Mouse (Mus musculus) stomach, embryonic 16.5 days (tissue): ENCODE results near the gene Syn1. TPM values are rescaled to one million over a fixed set of nuclear protein-coding genes. Genes with fewer than 3 reads are reported as not detected.

ENCODE experiments used
- ATAC-seq: fragments of 200-750 bp; cut with Nextera tagmentation; 2 replicates; pipeline ENCODE4 v1.8.0; 2017; ENCODE audit warnings: moderate number of reproducible peaks, moderate TSS enrichment; ENCODE audit not compliant: insufficient read depth, low FRiP score
- H3K27ac ChIP-seq: fragments of 300-500 bp; sonication (generic); 2 replicates; pipeline ENCODE4 v1.5.1; 2014; ENCODE audit warnings: low read length
- H3K27me3 ChIP-seq: fragments of 300-500 bp; sonication (generic); 2 replicates; pipeline ENCODE4 v1.6.1; 2014; ENCODE audit warnings: low read length, control low read depth, mixed read lengths; ENCODE audit not compliant: control insufficient read depth, insufficient read depth
- H3K36me3 ChIP-seq: fragments of 300-500 bp; sonication (generic); 2 replicates; pipeline ENCODE4 v1.6.1; 2014; ENCODE audit warnings: low read length; ENCODE audit not compliant: control insufficient read depth, insufficient read depth
- H3K4me1 ChIP-seq: fragments of 300-500 bp; sonication (generic); 2 replicates; pipeline ENCODE4 v1.6.1; 2014; ENCODE audit warnings: low read length, control low read depth, mixed read lengths; ENCODE audit not compliant: control insufficient read depth, insufficient read depth
- H3K4me2 ChIP-seq: fragments of 300-500 bp; sonication (generic); 2 replicates; pipeline ENCODE4 v1.6.1; 2014; ENCODE audit warnings: low read depth, low read length, mixed read lengths
- H3K4me3 ChIP-seq: fragments of 300-500 bp; sonication (generic); replicated peaks from 2 replicates; pipeline ENCODE4 v1.5.1; 2014; ENCODE audit warnings: mild to moderate bottlenecking, low read length
- H3K9ac ChIP-seq: fragments of 300-500 bp; sonication (generic); 2 replicates; pipeline ENCODE4 v1.6.1; 2014; ENCODE audit warnings: low read length
- H3K9me3 ChIP-seq: fragments of 300-500 bp; sonication (generic); replicated peaks from 2 replicates; pipeline ENCODE4 v1.6.1; 2016; ENCODE audit warnings: low read length, control low read depth; ENCODE audit not compliant: control insufficient read depth
- WGBS: fragments of 180-500 bp; shearing (Covaris S2); extraction: QIAGEN DNeasy Blood & Tissue Kit; methylation state at CpG from one replicate; pipeline ENCODE4 v1.1.7; 2014; 5-methylcytosine and 5-hydroxymethylcytosine counted together
- polyA plus RNA-seq: library from polyadenylated mRNA; unstranded; fragments of >200 nt; fragmentation: Nextera tagmentation; extraction: Ambion mirVana; gene quantifications from 2 replicates; pipeline ENCODE4 v1.2.1, GENCODE M21; 2015

The Syn1 gene
- polyA plus RNA-seq, 1 experiment from 2014 or later: 1.1 TPM

DNA sequence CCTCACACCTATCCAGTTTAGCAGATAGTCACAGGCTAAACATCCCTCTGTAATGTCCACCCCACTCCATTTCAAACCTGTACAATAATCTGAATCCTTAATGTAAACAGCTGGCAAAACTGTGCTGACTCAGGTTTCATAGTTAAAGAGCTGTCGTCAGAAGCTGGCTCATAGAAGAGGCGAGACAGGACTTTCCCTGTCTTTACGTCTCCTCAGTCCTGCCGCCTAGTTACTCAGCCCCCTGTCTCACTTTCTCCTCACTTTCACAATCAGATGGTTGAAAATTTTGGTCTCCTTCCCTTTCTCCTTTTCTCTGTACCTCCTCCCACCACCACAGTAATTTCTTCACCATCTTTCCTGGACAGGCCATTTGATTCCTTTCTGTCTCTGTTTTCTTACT is 52.7 kb downstream of the Syn1 start:
- H3K4me2 ChIP-seq: no peak overlapping the region
- H3K9me3 ChIP-seq: no peaks in the 10 kb centered on the region; the same call in 1 of the 2 replicates
- no peak for ATAC-seq
- no peaks in the 10 kb centered on the region for H3K27me3 ChIP-seq
- WGBS: 34% methylated on average over 4 of the region's 4 CpGs
- H3K4me1 ChIP-seq: no peaks in the 10 kb centered on the region
- H3K27ac ChIP-seq: no peak overlapping the region
- no peak overlapping the region for H3K9ac ChIP-seq
- H3K36me3 ChIP-seq: no peaks in the 10 kb centered on the region
- no peak overlapping the region for H3K4me3 ChIP-seq

DNA sequence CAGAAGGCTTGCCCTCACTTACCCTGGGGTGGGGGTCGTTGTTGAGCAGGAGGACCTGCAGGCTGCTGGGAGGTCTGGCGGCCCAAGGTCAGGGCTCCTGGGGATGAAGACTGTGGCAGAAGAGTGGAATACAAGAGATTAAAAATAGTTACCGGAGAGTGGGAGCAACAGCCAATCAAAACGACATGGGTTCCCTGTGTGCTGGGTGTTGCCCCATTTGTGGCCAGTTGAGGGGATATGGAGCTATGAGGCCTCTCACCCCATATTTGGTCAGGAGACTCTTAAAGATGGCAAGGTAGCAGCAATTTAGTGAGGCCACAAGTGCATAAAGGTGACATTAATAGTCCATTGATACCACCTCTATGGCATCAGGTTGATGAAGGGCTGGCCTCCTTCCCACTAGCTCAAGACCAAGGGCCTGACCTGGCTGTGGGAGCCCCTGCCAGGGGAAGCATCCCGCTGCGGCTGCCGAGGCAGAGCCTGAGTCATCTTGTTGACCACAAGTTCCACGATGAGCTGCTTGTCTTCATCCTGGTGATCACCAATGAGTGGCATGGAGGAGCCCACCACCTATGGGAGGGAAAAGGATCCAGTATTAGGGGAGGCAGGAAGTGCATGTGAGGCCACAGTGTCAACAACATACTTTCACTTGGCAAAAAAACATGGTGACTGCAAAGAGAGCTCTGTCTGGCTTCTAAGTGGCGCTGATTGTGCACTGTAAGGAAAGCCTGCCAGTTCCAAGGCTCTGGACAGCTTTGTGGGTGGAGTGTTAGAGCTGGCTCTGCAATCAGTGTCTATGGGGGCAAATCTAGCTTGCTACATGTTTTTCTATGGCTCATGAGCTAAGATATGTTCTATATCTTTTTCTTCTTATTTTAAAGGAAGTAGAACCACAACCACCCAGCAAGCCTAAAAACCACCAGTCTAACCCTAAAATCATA is 57.4 kb downstream of the Syn1 start:
- H3K27me3 ChIP-seq: no peaks in the 10 kb centered on the region
- H3K4me2 ChIP-seq: no peak overlapping the region
- no peaks in the 10 kb centered on the region for H3K36me3 ChIP-seq
- H3K9ac ChIP-seq: no peak overlapping the region
- 78% methylated on average over 9 of the region's 9 CpGs for WGBS
- no peak for ATAC-seq
- H3K9me3 ChIP-seq: no peaks in the 10 kb centered on the region; the same call in 1 of the 2 replicates
- H3K27ac ChIP-seq: no peak overlapping the region
- H3K4me1 ChIP-seq: peaks cover 3% of the 10 kb centered on the region; the same call in 1 of the 2 replicates
- no peak overlapping the region for H3K4me3 ChIP-seq

DNA sequence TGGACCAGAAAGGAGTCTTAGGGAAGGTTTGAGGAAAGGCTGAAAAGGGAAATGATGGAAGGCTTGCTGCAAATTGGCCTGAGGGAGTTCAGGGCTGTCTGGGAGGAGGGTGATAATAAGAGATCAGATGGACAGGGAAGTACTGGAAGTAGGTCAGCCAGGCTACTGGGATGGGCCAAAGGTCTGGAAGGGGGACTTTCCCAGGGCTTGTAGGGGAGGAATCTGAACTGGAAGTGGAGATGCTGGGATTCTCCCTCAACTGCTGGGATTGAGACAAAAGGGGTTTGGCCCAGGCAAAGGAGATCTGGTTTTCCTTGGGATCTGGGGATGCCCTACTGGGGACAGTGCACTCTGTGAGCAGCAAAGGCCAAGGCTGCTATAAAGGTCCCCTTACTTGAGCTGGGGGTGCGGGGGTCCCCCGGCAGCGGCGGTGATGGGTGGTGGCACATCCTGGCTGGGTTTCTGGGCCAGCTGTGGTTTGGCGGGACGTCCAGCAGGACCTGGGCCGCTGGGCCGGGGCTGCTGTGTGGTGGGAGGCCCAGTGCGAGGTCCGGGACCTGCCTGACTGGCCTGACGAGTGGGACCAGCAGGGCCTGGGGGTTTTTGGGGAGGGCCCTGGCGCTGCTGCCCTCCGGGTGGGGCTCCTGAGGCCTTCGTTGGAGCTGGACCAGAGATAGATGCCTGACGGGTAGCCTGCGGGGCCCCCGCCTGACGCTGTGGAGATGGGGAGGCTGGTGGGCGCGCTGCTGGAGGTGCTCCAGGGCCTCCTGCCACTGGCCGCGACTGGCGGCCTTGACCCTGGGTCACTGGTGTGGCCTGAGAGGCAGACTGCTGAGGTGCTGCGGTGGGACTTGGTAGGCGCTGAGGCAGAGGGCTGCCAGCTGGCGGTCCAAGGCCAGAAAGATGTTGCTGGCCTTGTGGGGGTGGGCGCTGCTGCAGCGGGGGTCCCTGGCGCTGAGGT is 58.4 kb downstream of the Syn1 start:
- Histone ChIP-seq H3K9ac (no peak overlapping the region), H3K27me3 (no peaks in the 10 kb centered on the region), H3K9me3 (no peaks in the 10 kb centered on the region; the same call in 1 of the 2 replicates), H3K4me2 (peak overlapping the region; percentile 19; the same call in 1 of the 2 replicates), H3K27ac (no peak overlapping the region), H3K4me3 (no peak overlapping the region), H3K4me1 (peaks cover 3% of the 10 kb centered on the region; the same call in 1 of the 2 replicates), H3K36me3 (peaks cover 6% of the 10 kb centered on the region; the same call in 1 of the 2 replicates)
- WGBS: 26% methylated on average over 23 of the region's 29 CpGs
- ATAC-seq: no peak; the same call in none of the 2 replicates

DNA sequence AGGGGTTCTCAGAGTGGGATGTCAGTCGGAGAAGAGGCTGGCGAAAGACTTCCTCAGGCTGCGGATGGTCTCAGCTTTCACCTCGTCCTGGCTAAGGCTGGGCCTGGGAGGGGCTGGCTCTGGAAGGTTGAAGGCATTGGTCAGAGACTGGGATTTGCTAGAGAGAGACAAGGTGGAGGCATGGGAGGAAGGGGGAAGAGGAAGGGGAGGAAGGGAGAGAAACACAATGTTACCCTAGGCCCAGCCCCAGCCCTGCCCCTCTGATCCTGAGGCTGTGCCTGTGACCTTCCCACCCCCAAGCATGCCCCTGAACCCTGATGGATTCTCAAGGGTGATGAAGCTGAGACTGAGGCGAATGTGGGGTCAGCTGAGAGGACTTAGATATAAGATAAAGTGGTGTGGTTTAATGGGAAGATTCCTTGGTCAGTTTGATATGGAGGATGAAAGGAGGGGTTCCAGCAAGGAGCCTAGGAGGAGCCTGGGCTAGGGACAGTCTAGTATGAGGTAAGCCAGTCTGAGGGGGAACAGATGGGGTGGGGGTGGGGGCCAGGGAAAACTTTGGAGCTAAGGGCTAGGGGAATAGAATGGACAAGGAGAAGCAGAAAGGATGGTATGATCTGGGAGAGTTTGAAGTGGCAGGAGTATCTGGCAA is 59.2 kb downstream of the Syn1 start:
- no peak for ATAC-seq
- no peak overlapping the region for H3K4me3 ChIP-seq
- peaks cover 3% of the 10 kb centered on the region; the same call in 1 of the 2 replicates for H3K4me1 ChIP-seq
- H3K9me3 ChIP-seq: no peaks in the 10 kb centered on the region; the same call in 1 of the 2 replicates
- peaks cover 6% of the 10 kb centered on the region; the same call in 1 of the 2 replicates for H3K36me3 ChIP-seq
- H3K9ac ChIP-seq: no peak overlapping the region
- WGBS: 48% methylated on average over 5 of the region's 5 CpGs
- no peak overlapping the region for H3K27ac ChIP-seq
- no peaks in the 10 kb centered on the region for H3K27me3 ChIP-seq
- no peak overlapping the region for H3K4me2 ChIP-seq

DNA sequence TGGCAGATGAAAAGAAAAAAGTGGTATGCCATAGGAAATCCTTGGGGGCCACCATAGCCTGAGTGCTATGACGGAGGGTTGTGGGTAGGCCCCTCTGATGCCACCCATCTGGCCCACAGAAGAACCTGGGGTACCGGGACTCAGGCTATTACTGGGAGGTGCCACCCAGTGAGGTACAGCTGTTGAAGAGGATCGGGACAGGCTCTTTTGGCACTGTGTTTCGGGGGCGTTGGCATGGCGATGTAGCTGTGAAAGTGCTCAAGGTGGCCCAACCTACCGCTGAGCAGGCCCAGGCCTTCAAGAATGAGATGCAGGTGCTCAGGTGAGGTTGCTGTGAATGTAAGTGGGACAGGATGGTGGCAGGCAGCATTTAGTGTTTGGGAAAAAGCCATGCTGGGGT is 67.0 kb downstream of the Syn1 start:
- no peak overlapping the region for H3K9ac ChIP-seq
- H3K36me3 ChIP-seq: peaks cover 6% of the 10 kb centered on the region; the same call in 1 of the 2 replicates
- no peaks in the 10 kb centered on the region for H3K9me3 ChIP-seq
- H3K4me3 ChIP-seq: no peak overlapping the region
- H3K27ac ChIP-seq: no peak overlapping the region
- ATAC-seq: no peak
- 92% methylated on average over 7 of the region's 7 CpGs for WGBS
- H3K4me1 ChIP-seq: no peaks in the 10 kb centered on the region
- H3K27me3 ChIP-seq: no peaks in the 10 kb centered on the region
- no peak overlapping the region for H3K4me2 ChIP-seq

DNA sequence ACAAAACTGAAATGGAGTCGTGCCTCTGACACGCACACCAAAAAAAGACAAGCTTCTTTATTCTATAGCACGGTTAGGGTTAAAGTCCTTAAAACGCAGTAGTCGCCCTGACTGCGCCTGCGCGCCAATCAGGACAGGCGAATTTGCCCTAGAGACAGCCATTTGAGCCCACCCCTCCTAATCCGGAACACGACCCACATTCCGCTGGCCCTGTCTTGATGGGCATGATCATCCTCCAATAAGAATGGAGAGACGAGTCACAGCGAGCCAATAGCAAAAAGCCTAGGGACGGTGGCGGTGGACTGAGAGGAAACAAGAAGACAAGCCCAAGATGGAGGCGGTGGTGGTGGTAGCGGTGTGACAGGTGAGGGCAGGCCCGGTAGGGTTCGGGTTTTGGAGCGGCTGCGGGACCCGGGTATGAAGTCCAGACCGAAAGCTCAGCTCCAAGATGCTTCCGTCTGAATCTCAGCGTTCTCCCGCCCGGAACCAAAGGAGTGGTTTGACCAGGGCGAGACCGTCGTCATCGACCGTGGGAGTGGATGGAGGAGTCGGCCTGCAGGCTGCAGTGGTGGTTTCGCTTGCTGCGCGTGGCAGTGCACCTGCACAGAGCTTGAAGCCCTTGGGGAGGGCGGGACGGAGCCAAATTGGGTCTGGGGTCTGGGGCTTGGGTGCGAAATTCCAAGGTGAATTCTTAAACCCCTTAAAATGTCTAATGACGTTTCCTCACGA is 72.4 kb downstream of the Syn1 start:
- H3K27me3 ChIP-seq: no peaks in the 10 kb centered on the region
- peak overlapping the region; percentile 51 for H3K27ac ChIP-seq
- H3K9ac ChIP-seq: peak overlapping the region; percentile 71
- H3K4me2 ChIP-seq: peak overlapping the region; percentile 65
- H3K36me3 ChIP-seq: no peaks in the 10 kb centered on the region
- H3K9me3 ChIP-seq: no peaks in the 10 kb centered on the region
- 14% methylated on average over 42 of the region's 42 CpGs for WGBS
- peak overlapping the region; percentile 68 for H3K4me3 ChIP-seq
- no peaks in the 10 kb centered on the region for H3K4me1 ChIP-seq
- peak; percentile 98 for ATAC-seq

DNA sequence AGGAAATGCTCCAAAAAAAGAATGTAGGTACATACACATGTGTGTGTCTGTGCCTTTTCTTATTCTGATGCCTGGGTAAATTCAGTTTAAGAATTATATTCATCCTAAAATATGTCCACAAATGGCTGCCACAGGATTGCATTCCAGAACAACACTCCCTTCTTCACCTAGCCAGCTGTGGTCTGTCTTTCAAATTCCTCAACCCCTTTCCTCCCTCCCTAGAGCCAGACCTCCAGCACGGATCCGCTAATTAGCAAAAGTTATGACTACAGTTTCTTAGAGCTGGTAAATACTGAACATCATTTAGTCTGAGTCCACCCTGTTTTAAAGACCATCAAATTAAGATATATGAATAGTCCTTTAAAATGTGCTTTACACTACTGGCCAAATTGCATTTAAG is 73.0 kb downstream of the Syn1 start:
- peak overlapping the region; percentile 40; the same call in 1 of the 2 replicates for H3K4me2 ChIP-seq
- peak; percentile 14; the same call in 1 of the 2 replicates for ATAC-seq
- no peaks in the 10 kb centered on the region for H3K36me3 ChIP-seq
- H3K4me1 ChIP-seq: no peaks in the 10 kb centered on the region
- 14% methylated on average over 2 of the region's 2 CpGs for WGBS
- H3K27me3 ChIP-seq: no peaks in the 10 kb centered on the region
- no peaks in the 10 kb centered on the region for H3K9me3 ChIP-seq
- no peak overlapping the region; the same call in 1 of the 2 replicates for H3K9ac ChIP-seq
- peak overlapping the region; percentile 68 for H3K4me3 ChIP-seq
- peak overlapping the region; percentile 51 for H3K27ac ChIP-seq

DNA sequence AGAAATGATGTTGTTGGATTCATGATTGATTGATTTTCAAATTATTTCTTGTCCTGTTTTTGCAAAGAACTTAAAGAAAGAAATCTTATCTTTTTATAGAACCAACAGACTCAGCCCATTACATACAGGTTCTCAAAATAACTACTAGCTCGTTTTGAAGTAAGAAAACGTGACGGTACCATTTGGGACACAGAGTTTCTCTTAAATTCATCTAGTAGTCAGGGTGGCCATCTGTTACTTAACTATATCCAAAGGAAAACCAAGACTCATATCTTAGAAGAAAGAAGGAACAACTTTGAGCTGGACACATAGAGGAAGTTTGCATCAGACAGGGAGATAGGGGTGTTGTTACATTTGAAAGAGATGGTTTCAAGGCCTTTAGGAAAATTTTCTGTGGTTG is 73.6 kb downstream of the Syn1 start:
- H3K4me1 ChIP-seq: no peaks in the 10 kb centered on the region
- H3K4me2 ChIP-seq: no peak overlapping the region
- no peaks in the 10 kb centered on the region for H3K36me3 ChIP-seq
- no peak overlapping the region for H3K4me3 ChIP-seq
- no peak overlapping the region for H3K27ac ChIP-seq
- no peaks in the 10 kb centered on the region for H3K27me3 ChIP-seq
- no peak for ATAC-seq
- 83% methylated on average over 3 of the region's 3 CpGs for WGBS
- no peak overlapping the region for H3K9ac ChIP-seq
- no peaks in the 10 kb centered on the region for H3K9me3 ChIP-seq
